Mouse (Mus musculus) embryo, embryonic 11.5 days (tissue): ENCODE results near the gene Tnnc2.

Source experiments
- DNase-seq: peaks from one replicate; pipeline ENCODE4 v3.0.0-alpha.2; 2012; ENCODE audit warnings: low read depth, low spot score

Gene Tnnc2

DNA sequence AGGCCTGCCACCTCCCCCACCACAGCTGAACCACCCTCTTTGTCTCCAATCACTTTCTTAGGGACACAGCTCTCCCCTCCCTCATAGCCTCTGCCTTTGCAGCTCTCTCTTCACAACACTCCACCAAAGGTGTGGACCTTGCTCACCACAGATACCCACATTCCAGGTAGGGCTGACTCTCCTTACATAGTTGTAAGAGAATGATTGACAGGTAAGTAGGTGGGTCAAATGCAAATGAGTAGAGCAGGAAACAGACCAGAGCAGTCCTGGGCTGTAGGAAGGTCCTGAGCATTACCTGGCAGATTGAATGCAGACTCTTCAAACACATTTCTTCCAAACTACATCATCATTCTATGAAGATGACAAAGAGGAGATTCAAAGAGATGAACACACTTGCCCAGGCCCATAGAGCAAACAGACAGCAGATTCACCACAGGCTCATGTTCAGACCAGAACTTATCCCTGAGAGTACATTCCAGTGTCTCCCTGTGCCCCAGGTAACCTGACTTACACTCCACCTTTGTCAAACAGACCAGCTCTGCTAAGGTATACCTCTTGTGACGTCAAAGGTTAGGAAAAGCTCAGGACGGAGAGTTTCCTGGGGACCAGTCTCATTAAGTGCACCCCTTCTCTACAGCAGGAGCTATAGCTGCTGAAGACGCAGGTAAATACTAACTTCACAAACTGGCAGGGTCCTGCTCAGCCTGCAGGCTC is 42.2 kb downstream of the Tnnc2 start:
- DNase-seq = no peak

GRCm38 (mm10) chr2:164735446-164735845 is 44.3 kb downstream of the Tnnc2 start:
- no peak for DNase-seq

DNA sequence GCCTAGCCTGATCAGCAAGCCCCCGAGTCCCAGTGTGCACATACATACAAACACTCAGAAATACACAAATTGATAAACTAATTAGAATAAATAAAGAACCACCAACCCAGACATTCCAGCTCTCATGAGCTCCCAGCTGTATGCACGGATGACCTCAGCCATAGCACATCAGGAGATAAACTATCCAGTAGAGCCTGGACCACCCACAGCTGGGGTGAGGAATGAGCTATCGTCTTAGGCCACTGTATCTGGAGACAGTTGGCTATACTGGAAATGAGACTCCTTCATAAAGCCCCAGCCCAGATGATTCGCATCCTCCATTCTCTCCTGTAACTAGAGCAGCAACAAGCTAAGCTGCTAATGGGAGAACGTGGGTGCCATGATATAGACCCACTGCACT is 44.9 kb downstream of the Tnnc2 start:
- DNase-seq = no peak

DNA sequence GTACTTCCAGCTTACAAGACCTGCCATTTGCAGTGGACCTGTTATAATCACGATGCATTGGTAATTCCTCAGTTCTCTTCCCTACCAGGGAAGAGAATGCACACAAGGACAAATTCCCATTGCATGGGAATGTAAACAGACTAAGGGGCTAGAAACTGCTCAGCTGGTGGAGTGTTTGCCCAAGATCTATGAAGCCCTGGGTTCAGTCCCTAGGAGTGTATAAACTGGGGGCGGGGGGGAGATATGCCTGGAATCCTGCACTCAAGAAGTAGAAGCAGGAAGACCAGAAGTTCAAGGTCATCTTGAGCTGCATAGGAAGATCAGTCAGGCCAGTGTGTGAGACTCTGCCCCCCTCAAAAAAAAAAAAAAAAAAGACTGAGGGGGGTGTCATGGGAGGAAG is 46.5 kb downstream of the Tnnc2 start:
- DNase-seq = no peak

DNA sequence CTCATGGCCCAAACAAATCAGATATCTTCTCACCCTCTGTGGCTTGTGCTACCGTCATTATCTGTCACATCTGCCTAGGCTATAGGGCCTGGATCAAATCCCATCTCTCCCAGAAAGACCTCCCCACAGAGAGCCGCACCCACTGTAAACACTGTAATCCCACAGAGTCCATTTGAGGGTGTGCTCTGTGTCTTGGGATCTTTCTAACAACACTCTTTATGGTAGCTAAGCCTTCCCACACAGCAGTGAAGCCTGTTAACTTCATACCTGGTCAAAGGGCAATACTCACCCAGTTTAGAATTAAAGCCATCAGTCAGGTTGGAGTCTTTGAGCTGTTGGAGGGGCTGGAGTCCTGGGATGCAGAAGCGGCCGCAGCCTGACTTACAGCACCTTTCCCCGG is 48.0 kb downstream of the Tnnc2 start:
- no peak for DNase-seq
